Mouse (Mus musculus): ENCODE results near the gene Cyp2d11.

The Cyp2d11 gene

DNA sequence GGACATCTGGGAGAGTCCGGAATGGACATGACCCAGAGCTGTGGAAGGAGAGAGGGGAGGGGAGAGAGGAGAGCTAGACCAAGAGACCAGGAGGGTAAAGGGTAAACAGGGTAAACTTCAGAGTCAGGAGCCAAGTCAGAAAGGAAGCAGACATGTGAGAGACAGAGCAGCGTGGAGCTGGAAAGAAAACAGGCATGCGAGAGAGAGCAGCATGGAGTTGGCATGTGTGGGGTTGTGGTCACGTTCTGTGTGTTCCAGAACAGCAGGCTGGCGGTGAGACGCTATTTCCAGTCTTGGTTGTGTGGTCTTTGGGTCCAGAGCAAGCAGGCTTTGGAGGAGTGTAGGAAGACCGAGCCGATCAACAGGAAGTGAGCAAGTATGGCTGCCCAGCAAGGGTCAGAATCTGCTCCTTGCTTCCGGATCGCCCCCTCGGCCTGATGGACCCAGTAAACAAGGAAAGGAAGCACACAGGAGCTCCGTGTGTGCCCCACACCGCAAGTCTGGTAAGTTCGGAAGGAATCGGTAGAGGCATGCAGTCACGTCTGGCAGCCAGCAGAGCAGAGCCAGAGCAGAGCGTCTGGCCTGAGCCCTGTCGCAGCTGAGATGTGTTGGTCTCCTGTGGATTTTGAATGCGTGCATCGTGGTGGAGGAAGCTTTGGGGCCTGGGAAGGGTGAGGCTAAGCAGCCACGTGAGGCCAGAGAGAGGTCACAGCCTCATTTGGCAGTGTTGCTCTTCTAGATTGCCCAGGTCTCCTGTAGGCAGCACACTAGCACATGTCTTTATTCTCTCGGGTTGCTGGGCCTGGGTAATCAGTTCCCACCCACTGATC is 35.2 kb downstream of the Cyp2d11 start:
- in situ Hi-C loops (cut with MboI; ENCODE audit: low pct_unique_long_range_greater_than_20kb in 1 of 2, low sequenced_read_pairs in 2 of 2, unreplicated experiment in 1 of 2), result no loop called here

GRCm38 (mm10) chr15:82354126-82354945 is 39.5 kb downstream of the Cyp2d11 start, which contains the start of gene Ndufa6:
Ndufa6 (minus strand) TSS chr15:82354322.
- in situ Hi-C loops (cut with MboI; ENCODE audit: low pct_unique_long_range_greater_than_20kb in 1 of 2, low sequenced_read_pairs in 2 of 2, unreplicated experiment in 1 of 2), result no loop called here

DNA sequence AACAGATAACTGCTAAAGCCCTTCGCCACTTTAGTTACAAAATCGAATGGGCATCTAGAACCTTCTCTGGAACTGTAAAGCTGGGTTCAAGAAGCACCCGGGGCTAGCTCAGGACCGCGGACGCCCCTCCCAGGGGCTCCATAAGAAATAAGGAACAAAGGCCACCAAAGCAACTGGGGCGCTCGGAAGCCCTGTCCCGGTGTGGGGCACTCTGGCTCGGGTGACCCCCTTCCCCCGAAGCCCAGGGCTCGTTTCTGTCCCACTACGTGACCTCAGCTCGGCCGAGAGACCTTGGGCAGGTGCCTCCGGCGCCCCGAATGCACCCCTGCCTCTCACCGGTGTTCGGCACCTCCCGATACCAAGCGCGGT is 40.1 kb downstream of the Cyp2d11 start:
- in situ Hi-C loops (cut with MboI; ENCODE audit: low pct_unique_long_range_greater_than_20kb in 1 of 2, low sequenced_read_pairs in 2 of 2, unreplicated experiment in 1 of 2), result no loop called here

GRCm38 (mm10) chr15:82353078-82353744 is 40.6 kb downstream of the Cyp2d11 start:
- in situ Hi-C loops (cut with MboI; ENCODE audit: low pct_unique_long_range_greater_than_20kb in 1 of 2, low sequenced_read_pairs in 2 of 2, unreplicated experiment in 1 of 2), result no loop called here

DNA sequence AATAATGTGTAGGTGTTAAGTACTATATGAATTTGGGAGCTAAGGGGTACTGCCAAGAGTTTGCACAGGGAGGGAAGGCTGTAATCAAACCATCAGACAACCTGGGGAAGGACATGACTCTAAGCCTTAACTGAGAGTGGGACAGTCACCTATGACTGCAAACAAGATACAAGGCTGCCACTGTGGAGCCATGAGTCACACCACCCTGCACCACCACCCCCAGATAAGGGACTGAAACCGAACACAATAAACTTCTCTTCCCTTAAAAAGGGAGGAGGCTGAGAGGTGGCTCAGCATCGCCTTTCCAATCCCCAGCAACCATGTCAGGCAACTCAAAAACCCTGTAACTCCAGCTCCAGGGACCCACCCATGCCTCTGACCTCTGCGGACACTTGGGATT is 42.3 kb downstream of the Cyp2d11 start:
- in situ Hi-C loops (cut with MboI; ENCODE audit: low pct_unique_long_range_greater_than_20kb in 1 of 2, low sequenced_read_pairs in 2 of 2, unreplicated experiment in 1 of 2), result no loop called here

DNA sequence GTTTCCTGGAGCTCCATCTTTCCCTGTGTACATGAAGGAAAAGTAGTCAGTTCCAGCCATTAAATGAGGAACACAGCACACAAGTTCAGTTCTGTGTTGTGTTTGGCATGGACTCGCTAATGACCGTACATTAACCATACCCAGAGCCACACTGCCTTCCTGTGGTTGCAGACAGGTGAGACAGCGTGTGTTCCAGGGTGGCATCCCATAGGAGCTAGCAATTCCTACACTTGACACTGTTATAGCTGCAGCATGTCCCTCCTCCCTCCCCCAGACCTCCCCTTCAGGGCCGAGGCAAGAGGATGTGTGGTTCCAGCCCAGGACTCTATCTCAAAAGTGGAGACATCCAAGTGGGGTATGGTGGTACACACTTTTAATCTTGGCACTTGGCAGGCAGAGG is 43.5 kb downstream of the Cyp2d11 start:
- in situ Hi-C loops (cut with MboI; ENCODE audit: low pct_unique_long_range_greater_than_20kb in 1 of 2, low sequenced_read_pairs in 2 of 2, unreplicated experiment in 1 of 2), result no loop called here

- in situ Hi-C loops (cut with MboI; ENCODE audit: low pct_unique_long_range_greater_than_20kb in 1 of 2, low sequenced_read_pairs in 2 of 2, unreplicated experiment in 1 of 2), result no loop called here
Measured at GRCm38 (mm10) chr15:82348999-82349341, 44.9 kb downstream of the Cyp2d11 start.

GRCm38 (mm10) chr15:82348258-82348998 is 45.4 kb downstream of the Cyp2d11 start:
- in situ Hi-C loops (cut with MboI; ENCODE audit: low pct_unique_long_range_greater_than_20kb in 1 of 2, low sequenced_read_pairs in 2 of 2, unreplicated experiment in 1 of 2), result no loop called here

GRCm38 (mm10) chr15:82347852-82348251 is 46.0 kb downstream of the Cyp2d11 start:
- in situ Hi-C loops (cut with MboI; ENCODE audit: low pct_unique_long_range_greater_than_20kb in 1 of 2, low sequenced_read_pairs in 2 of 2, unreplicated experiment in 1 of 2), result no loop called here

GRCm38 (mm10) chr15:82347303-82347676 is 46.5 kb downstream of the Cyp2d11 start:
- in situ Hi-C loops (cut with MboI; ENCODE audit: low pct_unique_long_range_greater_than_20kb in 1 of 2, low sequenced_read_pairs in 2 of 2, unreplicated experiment in 1 of 2), result no loop called here

DNA sequence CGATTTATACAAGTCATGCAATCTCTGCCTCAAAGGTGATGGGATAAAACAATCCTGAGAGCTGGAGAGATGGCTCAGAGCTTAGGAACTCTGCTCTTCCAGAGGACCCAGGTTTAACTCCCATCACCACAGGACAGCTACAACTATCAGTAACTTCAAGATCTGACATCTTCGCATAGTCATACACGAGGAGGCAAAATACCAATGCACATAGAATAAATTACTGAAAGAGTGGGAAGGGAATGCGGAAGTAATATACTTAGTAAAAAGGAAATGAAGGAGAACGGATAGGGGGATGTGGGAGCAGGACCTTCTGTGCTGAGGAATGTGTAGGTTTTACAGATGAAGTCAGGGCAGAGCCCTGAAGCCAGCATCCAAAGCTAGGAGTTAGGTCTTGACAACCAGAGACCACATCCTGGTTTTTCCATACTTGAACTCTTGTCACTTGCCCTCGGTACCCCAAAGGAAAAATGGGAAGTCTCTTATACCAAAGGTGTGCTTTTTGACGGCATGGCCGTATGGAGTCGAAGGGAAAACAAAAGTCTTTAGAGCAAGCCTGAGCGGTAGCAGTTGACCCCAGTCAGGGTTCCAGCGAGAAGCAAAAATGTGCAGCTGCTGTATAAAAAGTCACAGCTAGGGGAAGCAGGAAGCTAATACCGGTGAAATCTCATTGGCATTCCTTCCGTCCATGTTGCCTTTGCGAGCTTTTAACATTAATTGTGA is 47.1 kb downstream of the Cyp2d11 start:
- in situ Hi-C loops (cut with MboI; ENCODE audit: low pct_unique_long_range_greater_than_20kb in 1 of 2, low sequenced_read_pairs in 2 of 2, unreplicated experiment in 1 of 2), result no loop called here

GRCm38 (mm10) chr15:82345820-82346470 is 47.9 kb downstream of the Cyp2d11 start:
- in situ Hi-C loops (cut with MboI; ENCODE audit: low pct_unique_long_range_greater_than_20kb in 1 of 2, low sequenced_read_pairs in 2 of 2, unreplicated experiment in 1 of 2), result no loop called here

DNA sequence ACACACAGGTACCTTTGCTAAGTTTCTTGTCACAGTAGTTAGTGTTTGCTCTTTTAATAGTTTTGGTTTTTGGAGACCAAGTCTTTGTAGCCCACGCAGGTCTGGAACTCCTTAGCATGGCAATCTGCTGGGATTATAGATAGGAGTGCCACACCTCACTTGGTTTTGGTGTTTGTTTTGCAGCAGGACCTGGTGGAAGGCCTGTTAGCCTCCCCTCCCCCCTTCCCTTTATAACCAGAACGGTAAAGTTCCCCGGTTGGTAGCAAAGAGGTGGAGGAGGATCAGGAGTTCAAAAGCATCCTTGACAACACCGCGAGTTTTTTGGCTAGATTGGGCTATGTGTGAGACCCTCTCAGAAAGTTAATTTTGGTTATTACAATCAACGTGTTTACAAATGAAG is 48.9 kb downstream of the Cyp2d11 start:
- in situ Hi-C loops (cut with MboI; ENCODE audit: low pct_unique_long_range_greater_than_20kb in 1 of 2, low sequenced_read_pairs in 2 of 2, unreplicated experiment in 1 of 2), result no loop called here

DNA sequence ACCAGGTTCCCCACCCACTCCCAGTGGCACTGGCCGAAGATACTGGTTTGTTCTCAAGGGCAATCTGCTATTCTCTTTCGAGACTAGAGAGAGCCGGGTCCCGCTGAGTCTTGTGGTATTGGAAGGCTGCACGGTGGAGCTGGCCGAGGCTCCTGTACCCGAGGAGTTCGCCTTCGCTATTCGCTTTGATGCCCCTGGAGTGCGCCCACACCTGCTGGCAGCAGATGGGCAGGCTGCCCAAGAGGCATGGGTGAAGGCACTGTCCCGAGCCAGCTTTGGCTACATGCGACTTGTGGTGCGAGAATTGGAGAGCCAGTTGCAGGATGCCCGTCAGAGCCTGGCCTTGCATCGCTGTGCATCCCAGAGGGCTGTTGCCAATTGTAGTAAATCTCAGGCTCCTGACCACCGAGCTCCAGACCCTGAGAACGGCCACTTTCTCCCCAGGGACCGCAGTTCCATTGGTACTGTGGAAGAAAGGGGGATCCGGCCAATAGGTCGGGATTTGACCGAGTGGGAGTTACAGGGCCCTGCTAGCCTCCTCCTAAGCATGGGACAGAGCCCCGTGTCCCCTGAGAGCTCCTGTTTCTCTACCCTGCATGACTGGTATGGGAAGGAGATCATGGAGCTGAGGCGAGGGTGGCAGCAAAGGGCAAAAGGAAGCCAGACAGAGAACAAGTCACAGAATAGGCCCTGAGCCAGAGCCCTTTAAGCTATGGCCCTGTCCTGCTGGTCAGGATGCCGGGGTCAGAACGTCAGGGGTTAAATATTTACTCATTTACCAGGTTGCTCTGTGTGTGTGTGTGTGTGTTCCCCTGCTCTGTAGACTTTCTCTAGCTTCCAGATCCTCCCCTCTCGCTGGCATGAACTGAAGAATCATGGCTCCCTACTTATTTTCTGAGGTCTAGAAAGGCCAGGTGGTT is 50.2 kb downstream of the Cyp2d11 start:
- in situ Hi-C loops (cut with MboI; ENCODE audit: low pct_unique_long_range_greater_than_20kb in 1 of 2, low sequenced_read_pairs in 2 of 2, unreplicated experiment in 1 of 2), result no loop called here

DNA sequence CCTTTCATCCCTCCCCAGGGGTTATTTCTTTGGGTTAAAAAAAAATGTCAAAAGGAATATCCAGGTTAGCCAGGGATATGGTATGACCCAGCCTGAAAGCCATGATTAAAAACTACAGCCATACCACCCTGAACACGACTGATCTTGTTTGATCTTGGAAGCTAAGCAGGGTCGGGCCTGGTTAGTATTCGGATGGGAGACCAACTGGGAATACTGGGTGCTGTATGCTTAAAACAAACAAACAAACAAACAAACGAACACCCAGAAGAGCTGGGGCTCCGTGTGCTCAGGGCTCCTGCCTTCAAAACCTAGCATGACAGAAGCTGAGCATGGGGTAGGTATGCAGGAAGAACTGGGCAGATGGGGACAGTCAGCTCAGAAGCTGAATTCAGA is 51.3 kb downstream of the Cyp2d11 start:
- in situ Hi-C loops (cut with MboI; ENCODE audit: low pct_unique_long_range_greater_than_20kb in 1 of 2, low sequenced_read_pairs in 2 of 2, unreplicated experiment in 1 of 2), result no loop called here

DNA sequence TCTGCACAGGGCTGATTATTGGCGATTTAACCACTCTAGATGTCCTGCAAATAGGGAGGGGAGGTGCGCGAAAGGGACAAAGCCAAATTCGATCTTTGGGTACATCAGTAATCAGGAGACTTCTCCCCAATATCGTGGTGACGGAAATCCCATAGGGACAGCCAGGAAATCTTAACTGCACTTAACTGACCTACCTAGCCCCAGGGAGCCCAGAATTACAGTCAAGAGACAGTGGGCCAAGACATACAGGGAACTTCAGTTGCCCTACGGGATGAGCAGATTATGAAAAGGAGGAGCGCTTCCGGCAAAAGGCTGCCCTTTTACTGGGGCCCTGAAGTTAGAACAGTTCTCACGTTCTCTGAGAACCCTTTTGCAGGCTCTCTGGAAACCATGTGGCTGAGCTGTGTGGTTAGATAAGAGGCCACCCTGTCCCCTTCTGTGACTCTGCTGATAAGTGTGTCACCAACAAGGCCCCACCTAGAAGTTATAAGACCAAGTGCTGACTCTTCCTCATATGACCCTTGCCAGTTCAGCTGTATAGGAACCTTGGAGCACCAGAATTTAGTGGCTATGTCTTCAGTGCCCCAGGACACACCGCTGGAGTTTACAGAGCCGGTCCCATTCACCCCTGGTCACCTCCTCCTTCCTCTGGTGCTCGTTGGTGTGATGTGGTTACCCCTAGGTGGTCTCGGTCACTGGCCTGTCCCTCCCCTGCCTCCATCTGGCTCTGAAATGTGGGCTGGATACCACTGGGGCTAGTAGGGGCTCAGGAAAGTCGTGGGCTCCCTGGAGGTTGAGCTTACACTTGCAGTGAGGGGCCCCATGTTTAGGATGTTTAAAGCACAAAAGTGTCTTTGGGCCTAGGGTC is 51.9 kb downstream of the Cyp2d11 start:
- in situ Hi-C loops (cut with MboI; ENCODE audit: low pct_unique_long_range_greater_than_20kb in 1 of 2, low sequenced_read_pairs in 2 of 2, unreplicated experiment in 1 of 2), result no loop called here

All from mouse embryonic stem cell (cell line).